Mouse (Mus musculus) thymus, adult 2 months (tissue): Measurements from ENCODE around the gene Plekhs1.

ENCODE experiments used
- CTCF ChIP-seq: fragments of 200-500 bp; IDR thresholded peaks from 2 replicates; pipeline ENCODE4 v1.5.1; 2012; ENCODE audit warnings: mild to moderate bottlenecking, control low read depth, low read length, moderate library complexity, borderline replicate concordance; ENCODE audit not compliant: control insufficient read depth, poor library complexity, insufficient read depth; ENCODE audit errors: extremely low read depth
- POLR2A ChIP-seq: fragments of 200-500 bp; IDR thresholded peaks from 2 replicates; pipeline ENCODE4 v1.6.1; 2012; ENCODE audit warnings: mild to moderate bottlenecking, low read length, control low read depth, moderate library complexity; ENCODE audit not compliant: control insufficient read depth, poor library complexity, insufficient read depth; ENCODE audit errors: extremely low read depth

DNA sequence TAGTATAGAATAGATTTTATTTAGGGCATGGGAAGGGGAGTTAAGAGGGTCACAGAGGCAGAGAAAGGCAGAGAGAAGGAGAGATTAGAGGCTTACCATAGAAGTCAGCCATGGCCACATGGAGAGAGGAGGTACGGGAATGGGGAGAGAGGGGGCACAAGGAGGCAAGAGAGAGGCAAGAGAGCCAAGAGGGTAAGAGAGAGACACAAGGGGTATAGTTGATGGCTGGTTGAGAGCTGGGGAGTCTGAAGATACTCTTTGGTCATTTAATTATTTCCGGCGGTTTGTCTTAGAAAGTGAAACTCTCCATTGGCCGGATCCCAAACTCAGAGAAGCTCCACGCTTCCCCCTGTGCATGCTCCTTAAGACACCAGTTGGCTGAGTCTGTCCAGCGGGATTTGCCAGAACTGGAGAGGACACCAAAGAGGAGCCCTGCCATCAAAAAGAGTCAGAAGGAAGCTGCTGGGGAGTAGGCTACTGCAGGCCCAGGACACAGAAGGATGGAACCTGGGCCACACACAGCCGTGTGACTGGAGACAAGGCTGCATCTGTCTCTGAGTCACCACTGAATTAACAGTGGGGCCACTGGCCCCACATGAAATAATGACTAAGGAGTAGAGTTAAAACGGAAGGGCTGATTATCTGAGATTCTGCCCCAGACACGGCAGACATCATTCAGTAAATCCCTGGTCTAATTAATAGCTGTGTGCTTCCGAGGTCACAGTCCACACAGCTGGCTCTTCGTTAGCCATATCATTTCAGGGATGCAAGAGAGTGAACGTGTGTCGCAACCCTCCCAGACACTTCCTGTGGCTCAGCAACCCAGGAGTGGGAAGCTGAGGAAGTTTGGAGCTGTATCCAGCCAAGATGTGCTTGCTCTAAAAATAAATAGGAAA is 24.2 kb downstream of the Plekhs1 start:
- TF ChIP-seq CTCF (no peak), POLR2A (no peak)
